Mouse (Mus musculus) hindbrain, embryonic 10.5 days (tissue): ENCODE results near the gene Srcin1. TPM values are rescaled to one million over a fixed set of nuclear protein-coding genes. Genes with fewer than 3 reads are reported as not detected.

Experiments
- DNase-seq: peaks from one replicate; pipeline ENCODE4 v3.0.0-alpha.2; 2017; ENCODE audit warnings: low spot score
- H3K27ac ChIP-seq: fragments of 300-500 bp; sonication (generic); 2 replicates; pipeline ENCODE4 v1.5.1; 2016; ENCODE audit warnings: mild to moderate bottlenecking, moderate library complexity
- H3K27me3 ChIP-seq: fragments of 300-500 bp; sonication (generic); 2 replicates; pipeline ENCODE4 v1.6.1; 2016; ENCODE audit warnings: mild to moderate bottlenecking; ENCODE audit not compliant: poor library complexity, insufficient read depth, severe bottlenecking
- H3K36me3 ChIP-seq: fragments of 300-500 bp; sonication (generic); 2 replicates; pipeline ENCODE4 v1.6.1; 2016; ENCODE audit warnings: mild to moderate bottlenecking, moderate library complexity
- H3K4me1 ChIP-seq: fragments of 300-500 bp; sonication (generic); replicated peaks from 2 replicates; pipeline ENCODE4 v1.6.1; 2016; ENCODE audit warnings: mild to moderate bottlenecking
- H3K4me3 ChIP-seq: fragments of 300-500 bp; sonication (generic); 2 replicates; pipeline ENCODE4 v1.5.1; 2016; ENCODE audit warnings: mild to moderate bottlenecking, moderate library complexity
- H3K9me3 ChIP-seq: fragments of 300-500 bp; sonication (generic); 2 replicates; pipeline ENCODE4 v1.6.1; 2016; ENCODE audit warnings: mild to moderate bottlenecking, moderate library complexity
- WGBS: fragments of 180-500 bp; shearing (Covaris S2); methylation state at CpG from one replicate; pipeline ENCODE4 v1.1.7; 2016; 5-methylcytosine and 5-hydroxymethylcytosine counted together
- polyA plus RNA-seq: library from polyadenylated mRNA; unstranded; fragments of >200 nt; fragmentation: Nextera tagmentation; extraction: Ambion mirVana; gene quantifications from 2 replicates; pipeline ENCODE4 v1.2.1, GENCODE M21; 2016

The Srcin1 gene
- polyA plus RNA-seq, 1 experiment from 2014 or later: 1.8 TPM

- WGBS: 90% methylated on average over 8 of the region's 8 CpGs
- no peak overlapping the region for H3K27ac ChIP-seq
- no peaks in the 10 kb centered on the region for H3K9me3 ChIP-seq
- peaks cover 16% of the 10 kb centered on the region for H3K4me1 ChIP-seq
- H3K27me3 ChIP-seq: no peaks in the 10 kb centered on the region; the same call in 1 of the 2 replicates
- no peaks in the 10 kb centered on the region for H3K36me3 ChIP-seq
- H3K4me3 ChIP-seq: no peak overlapping the region
- no peak for DNase-seq
Observed at GRCm38 (mm10) chr11:97599104-97599503, 23.1 kb upstream of the Srcin1 start.

- H3K27ac ChIP-seq: no peak overlapping the region
- H3K36me3 ChIP-seq: no peaks in the 10 kb centered on the region
- no peaks in the 10 kb centered on the region for H3K27me3 ChIP-seq
- WGBS: 76% methylated on average over 10 of the region's 10 CpGs
- H3K4me3 ChIP-seq: no peak overlapping the region
- DNase-seq: no peak
- no peaks in the 10 kb centered on the region for H3K9me3 ChIP-seq
- peaks cover 11% of the 10 kb centered on the region for H3K4me1 ChIP-seq
Observed at GRCm38 (mm10) chr11:97597945-97598691, 22.1 kb upstream of the Srcin1 start.

GRCm38 (mm10) chr11:97594136-97594535 lies 18.1 kb upstream of the Srcin1 start:
- H3K27ac ChIP-seq: no peak overlapping the region
- H3K9me3 ChIP-seq: no peaks in the 10 kb centered on the region
- H3K27me3 ChIP-seq: peaks cover 19% of the 10 kb centered on the region
- no peaks in the 10 kb centered on the region for H3K36me3 ChIP-seq
- DNase-seq: no peak
- peaks cover 22% of the 10 kb centered on the region for H3K4me1 ChIP-seq
- no peak overlapping the region for H3K4me3 ChIP-seq
- 55% methylated on average over 6 of the region's 6 CpGs for WGBS

GRCm38 (mm10) chr11:97591910-97592309 lies 15.9 kb upstream of the Srcin1 start:
- Histone ChIP-seq H3K9me3 (no peaks in the 10 kb centered on the region), H3K27ac (peak overlapping the region; percentile 3; the same call in 1 of the 2 replicates), H3K4me3 (no peak overlapping the region), H3K36me3 (no peaks in the 10 kb centered on the region), H3K4me1 (peaks cover 24% of the 10 kb centered on the region), H3K27me3 (peaks cover 36% of the 10 kb centered on the region)
- DNase-seq: no peak
- 29% methylated on average over 5 of the region's 5 CpGs for WGBS

GRCm38 (mm10) chr11:97590227-97590960 lies 14.4 kb upstream of the Srcin1 start:
- no peak overlapping the region for H3K4me3 ChIP-seq
- DNase-seq: no peak
- H3K27me3 ChIP-seq: peaks cover 36% of the 10 kb centered on the region
- H3K36me3 ChIP-seq: no peaks in the 10 kb centered on the region
- 0 out of 2 replicates have a peak overlapping the region, but pooled peaks have one; percentile 45 for H3K27ac ChIP-seq
- WGBS: 35% methylated on average over 24 of the region's 24 CpGs
- H3K4me1 ChIP-seq: peaks cover 24% of the 10 kb centered on the region
- H3K9me3 ChIP-seq: no peaks in the 10 kb centered on the region

- WGBS: 5% methylated on average over 10 of the region's 10 CpGs
- Histone ChIP-seq H3K4me1 (peaks cover 26% of the 10 kb centered on the region), H3K27ac (peak overlapping the region; percentile 16; the same call in 1 of the 2 replicates), H3K36me3 (no peaks in the 10 kb centered on the region), H3K4me3 (0 out of 2 replicates have a peak overlapping the region, but pooled peaks have one; percentile 13), H3K9me3 (no peaks in the 10 kb centered on the region), H3K27me3 (peaks cover 36% of the 10 kb centered on the region)
- DNase-seq: no peak
Observed at GRCm38 (mm10) chr11:97589216-97589615, 13.2 kb upstream of the Srcin1 start.

- H3K4me3 ChIP-seq: no peak overlapping the region
- no peaks in the 10 kb centered on the region for H3K36me3 ChIP-seq
- peaks cover 32% of the 10 kb centered on the region for H3K27me3 ChIP-seq
- no peaks in the 10 kb centered on the region for H3K9me3 ChIP-seq
- H3K4me1 ChIP-seq: peaks cover 18% of the 10 kb centered on the region
- no peak overlapping the region for H3K27ac ChIP-seq
- 73% methylated on average over 10 of the region's 10 CpGs for WGBS
- no peak for DNase-seq
Observed at GRCm38 (mm10) chr11:97585932-97586331, 9.9 kb upstream of the Srcin1 start.

- Histone ChIP-seq H3K36me3 (no peaks in the 10 kb centered on the region), H3K4me1 (peaks cover 12% of the 10 kb centered on the region), H3K27me3 (peaks cover 30% of the 10 kb centered on the region; the same call in 1 of the 2 replicates), H3K27ac (no peak overlapping the region), H3K9me3 (no peaks in the 10 kb centered on the region), H3K4me3 (no peak overlapping the region)
- 79% methylated on average over 7 of the region's 7 CpGs for WGBS
- DNase-seq: no peak
Observed at GRCm38 (mm10) chr11:97584476-97584875, 8.5 kb upstream of the Srcin1 start.

GRCm38 (mm10) chr11:97579088-97579857 lies 3.3 kb upstream of the Srcin1 start:
- Histone ChIP-seq H3K27me3 (peaks cover 58% of the 10 kb centered on the region), H3K9me3 (no peaks in the 10 kb centered on the region), H3K36me3 (no peaks in the 10 kb centered on the region), H3K4me1 (peaks cover 45% of the 10 kb centered on the region), H3K4me3 (peak overlapping the region; percentile 27), H3K27ac (peak overlapping the region; percentile 82)
- no peak for DNase-seq
- 13% methylated on average over 10 of the region's 10 CpGs for WGBS

GRCm38 (mm10) chr11:97578286-97578685 lies 2.3 kb upstream of the Srcin1 start:
- Histone ChIP-seq H3K4me3 (no peak overlapping the region), H3K4me1 (peaks cover 55% of the 10 kb centered on the region), H3K9me3 (no peaks in the 10 kb centered on the region), H3K36me3 (no peaks in the 10 kb centered on the region), H3K27ac (peak overlapping the region; percentile 82; the same call in 1 of the 2 replicates), H3K27me3 (peaks cover 68% of the 10 kb centered on the region)
- DNase-seq: no peak
- 42% methylated on average over 2 of the region's 2 CpGs for WGBS

GRCm38 (mm10) chr11:97575638-97576037 lies 348 bp downstream of the Srcin1 start:
- peaks cover 82% of the 10 kb centered on the region for H3K4me1 ChIP-seq
- H3K27me3 ChIP-seq: peaks cover 94% of the 10 kb centered on the region

GRCm38 (mm10) chr11:97575075-97575474 lies 911 bp downstream of the Srcin1 start:
- H3K4me1 ChIP-seq: peaks cover 87% of the 10 kb centered on the region
- H3K9me3 ChIP-seq: no peaks in the 10 kb centered on the region
- peak overlapping the region; percentile 93 for H3K27ac ChIP-seq
- no peaks in the 10 kb centered on the region for H3K36me3 ChIP-seq
- H3K27me3 ChIP-seq: peaks cover 95% of the 10 kb centered on the region
- WGBS: under 1% methylated on average over 62 of the region's 62 CpGs
- peak overlapping the region; percentile 76 for H3K4me3 ChIP-seq
- DNase-seq: peak; percentile 78

More at GRCm38 (mm10) chr11:97575638-97576037, 348 bp downstream of the Srcin1 start:
- Histone ChIP-seq H3K9me3 (no peaks in the 10 kb centered on the region), H3K36me3 (no peaks in the 10 kb centered on the region), H3K27ac (peak overlapping the region; percentile 93), H3K4me3 (peak overlapping the region; percentile 76)
- DNase-seq: peak; percentile 89
- under 1% methylated on average over 18 of the region's 18 CpGs for WGBS
